8 mouse cellular contexts compared by ENCODE assay signal in the genomic region with DNA sequence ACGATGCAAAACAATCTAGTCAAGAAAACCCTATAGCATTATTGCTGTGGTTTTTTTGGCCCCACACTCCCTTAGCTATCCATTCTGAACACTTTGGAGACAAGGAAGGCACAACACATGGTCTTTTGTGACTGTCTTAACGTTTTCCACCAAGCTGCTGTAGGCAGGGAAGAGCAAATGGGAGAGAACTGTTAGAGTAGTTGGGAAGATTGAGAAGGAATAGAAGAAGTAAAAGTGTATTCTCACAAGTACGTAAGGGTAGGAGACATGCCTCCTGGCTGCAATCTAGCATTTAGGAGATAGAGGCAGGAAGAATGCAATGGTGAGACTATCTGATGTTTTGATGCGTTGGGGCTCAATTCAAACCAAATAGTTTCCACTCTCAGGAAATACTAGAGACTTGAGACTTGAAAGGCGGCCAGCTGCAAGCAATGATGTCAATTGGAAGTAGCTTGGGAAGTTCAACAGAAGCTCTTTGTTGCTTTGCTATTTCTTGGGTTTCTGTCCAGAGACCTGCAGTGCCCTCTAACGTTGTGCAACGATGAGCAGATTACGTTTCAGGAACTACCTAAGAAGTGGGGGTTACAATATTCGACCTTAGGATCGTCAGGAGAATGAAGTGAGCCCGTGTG. TPM values are rescaled to one million over a fixed set of nuclear protein-coding genes. Genes with fewer than 3 reads are reported as not detected.
DNase-seq lines count a peak whose midpoint lies in the region; ATAC-seq and TF ChIP-seq lines count a peak whose summit lies in the region.

No protein-coding gene starts in this region.

- no peaks in the 10 kb centered on the region for H3K27me3 ChIP-seq in heart, embryonic 12.5 days (replicated peaks)
- H3K27me3 ChIP-seq in midbrain, postnatal 0 days (ENCODE audit: insufficient read depth, low read length): no peaks in the 10 kb centered on the region

- H3K9ac ChIP-seq in heart, embryonic 12.5 days: no peak overlapping the region
- no peak overlapping the region for H3K9ac ChIP-seq in midbrain, postnatal 0 days (replicated peaks; ENCODE audit: low read length, poor library complexity, severe bottlenecking)

- H3K36me3 ChIP-seq in heart, embryonic 12.5 days: peaks cover 39% of the 10 kb centered on the region
- H3K36me3 ChIP-seq in midbrain, postnatal 0 days (ENCODE audit: insufficient read depth, low read length): peaks cover 10% of the 10 kb centered on the region; the same call in 1 of the 2 replicates

- peak overlapping the region; percentile 71 for H3K27ac ChIP-seq in heart, embryonic 12.5 days (ENCODE audit: poor library complexity, severe bottlenecking)
- H3K27ac ChIP-seq in midbrain, postnatal 0 days (ENCODE audit: low read depth, low read length): peak overlapping the region; percentile 39; the same call in 1 of the 2 replicates

- H3K9me3 ChIP-seq in heart, embryonic 12.5 days (replicated peaks): no peaks in the 10 kb centered on the region
- H3K9me3 ChIP-seq in midbrain, postnatal 0 days (ENCODE audit: low read length): no peaks in the 10 kb centered on the region

- no peak for DNase-seq in frontal cortex, postnatal 36 days (ENCODE audit: low spot score in 2 of 2)
- peak; percentile 83 for DNase-seq in R1 (ENCODE audit: low read depth, low spot score)
- peak; percentile 52 to 68 for DNase-seq in kidney, postnatal 36 days
- DNase-seq in midbrain, postnatal 0 days (ENCODE audit: low spot score): peak; percentile 49

- peak; percentile 27 for ATAC-seq in frontal cortex, adult (ENCODE audit: low TSS enrichment)
- ATAC-seq in heart, embryonic 12.5 days (ENCODE audit: insufficient number of reproducible peaks, low FRiP score): 0 out of 2 replicates have a peak, but pooled peaks have one; percentile 15
- no peak for ATAC-seq in midbrain, postnatal 0 days (ENCODE audit: low FRiP score)
- no peak for ATAC-seq in erythroblast, adult 5-6 weeks (replicated peaks; ENCODE audit: low FRiP score, poor library complexity, severe bottlenecking)
- no peak for ATAC-seq in erythroid progenitor cell, adult 5-6 weeks (replicated peaks; ENCODE audit: low FRiP score, poor library complexity, severe bottlenecking)

- peaks cover 40% of the 10 kb centered on the region for H3K4me1 ChIP-seq in heart, embryonic 12.5 days (replicated peaks)
- peaks cover 5% of the 10 kb centered on the region; the same call in 1 of the 2 replicates for H3K4me1 ChIP-seq in midbrain, postnatal 0 days (ENCODE audit: insufficient read depth, low read length)

- WGBS in heart, embryonic 12.5 days: 19% methylated on average over 11 of the region's 11 CpGs
- WGBS in midbrain, postnatal 0 days: 26% methylated on average over 11 of the region's 11 CpGs

- no peak overlapping the region for H3K4me2 ChIP-seq in heart, embryonic 12.5 days
- H3K4me2 ChIP-seq in midbrain, postnatal 0 days (ENCODE audit: low read depth, low read length, poor library complexity, severe bottlenecking): no peak overlapping the region

- peak; percentile 35 for TF ChIP-seq CTCF in midbrain, postnatal 0 days (IDR thresholded peaks at IDR 0.05)

- no peak overlapping the region for H3K4me3 ChIP-seq in heart, embryonic 12.5 days
- no peak overlapping the region for H3K4me3 ChIP-seq in midbrain, postnatal 0 days (ENCODE audit: low read depth, low read length)

RNA-seq across cellular contexts. Expression of gene Hspa8, which starts 6.6 kb away (rescaled TPM):
- 2,193 and 2,206 TPM in 2 replicates for polyA plus RNA-seq in heart, embryonic 12.5 days (2016; fragmentation: Nextera tagmentation; extraction: Ambion mirVana)
- 3,665 and 4,346 TPM in 2 replicates for total RNA-seq in midbrain, postnatal 0 days (2014; rRNA removed)
- polyA plus RNA-seq in midbrain, postnatal 0 days (2015; fragmentation: Nextera tagmentation; extraction: Ambion mirVana): 2,467 and 2,499 TPM in 2 replicates
- total RNA-seq in erythroblast, adult 5-6 weeks (2015; ENCODE audit: low replicate concordance): 767 and 958 TPM in 2 replicates
- 825 and 1,090 TPM in 2 replicates for total RNA-seq in erythroblast, adult 5-6 weeks (2017; ENCODE audit: low replicate concordance)
- total RNA-seq in erythroid progenitor cell, adult 5-6 weeks (2015; ENCODE audit: low replicate concordance): 753 and 884 TPM in 2 replicates
- total RNA-seq in erythroid progenitor cell, adult 5-6 weeks (2017; ENCODE audit: low replicate concordance): 686 and 716 TPM in 2 replicates

Comparison
In these comparisons a context has a peak if more than half of its experiments do, and no peak if none do; other contexts are left out.
1. ATAC-seq: peak in frontal cortex, adult (single experiment) and heart, embryonic 12.5 days (single experiment); none in midbrain, postnatal 0 days (single experiment), erythroblast, adult 5-6 weeks (single experiment) and erythroid progenitor cell, adult 5-6 weeks (single experiment).
2. DNase-seq: peak in R1 (single experiment), kidney, postnatal 36 days (2 of 2) and midbrain, postnatal 0 days (single experiment); none in frontal cortex, postnatal 36 days (0 of 2).